Mouse (Mus musculus): Measurements from ENCODE around the gene Ccdc187. TPM values are rescaled to one million over a fixed set of nuclear protein-coding genes. Genes with fewer than 3 reads are reported as not detected.

Gene Ccdc187
- total and polyA plus RNA-seq, 2 experiments from 2014 or later = 0.16 to 2.8 TPM

DNA sequence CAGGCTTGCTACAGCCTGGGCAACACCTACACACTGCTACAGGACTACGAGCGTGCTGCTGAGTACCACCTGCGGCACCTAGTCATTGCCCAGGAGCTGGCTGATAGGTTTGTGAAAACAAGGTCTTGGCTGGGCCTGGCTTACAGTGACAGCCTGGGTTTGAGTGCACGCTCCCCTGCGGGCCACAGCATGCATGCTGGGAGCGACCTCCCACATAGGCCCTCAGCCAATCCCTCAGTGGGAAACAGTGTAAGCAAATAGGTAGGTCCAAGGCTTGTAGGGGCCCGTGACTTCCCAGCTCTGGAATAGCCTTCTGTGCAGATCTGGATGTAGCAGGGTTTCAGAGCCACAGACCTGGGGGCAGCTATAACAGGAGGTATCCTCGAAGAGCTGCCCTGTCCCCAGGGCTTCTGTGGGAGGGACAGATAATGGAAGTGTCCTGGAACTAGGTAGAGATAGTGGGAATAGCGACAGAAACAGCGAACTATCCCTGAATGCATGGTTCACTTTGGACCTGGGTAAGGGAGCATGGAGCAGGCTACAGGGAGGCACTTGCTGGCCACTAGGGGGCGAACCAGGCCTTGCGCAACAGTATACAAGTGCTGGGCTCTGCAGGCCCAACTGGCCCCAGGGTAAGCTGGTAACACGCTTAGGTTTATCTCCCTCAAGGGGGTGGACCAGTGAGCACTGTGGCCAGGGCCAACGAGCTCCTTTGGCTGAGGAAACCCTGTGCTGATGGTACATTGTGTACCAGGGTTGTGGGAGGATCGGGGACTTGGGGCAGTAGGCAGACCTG lies 31.2 kb upstream of the Ccdc187 start:
- 0 out of 2 replicates have a peak, but pooled peaks cover 4% of the 10 kb centered on the region for H3K4me1 ChIP-seq (ENCODE audit: insufficient read depth, low read length)
- H3K27me3 ChIP-seq (ENCODE audit: insufficient read depth, low read length) = no peaks in the 10 kb centered on the region
- WGBS = 66% methylated on average over 15 of the region's 15 CpGs
- peak; percentile 64 for DNase-seq (ENCODE audit: low spot score)
- no peaks in the 10 kb centered on the region for H3K9me3 ChIP-seq (ENCODE audit: low read length)
- H3K4me3 ChIP-seq (ENCODE audit: low read depth, low read length) = no peak overlapping the region
- TF ChIP-seq CTCF (IDR thresholded peaks at IDR 0.05) = peak; percentile 85
- H3K4me2 ChIP-seq (ENCODE audit: low read depth, low read length, poor library complexity, severe bottlenecking) = no peak overlapping the region
- no peak overlapping the region for H3K27ac ChIP-seq (ENCODE audit: low read depth, low read length)
- H3K36me3 ChIP-seq (ENCODE audit: insufficient read depth, low read length) = peaks cover 65% of the 10 kb centered on the region
- peak; percentile 64 for ATAC-seq (ENCODE audit: low FRiP score)
- H3K9ac ChIP-seq (replicated peaks; ENCODE audit: low read length, poor library complexity, severe bottlenecking) = no peak overlapping the region

DNA sequence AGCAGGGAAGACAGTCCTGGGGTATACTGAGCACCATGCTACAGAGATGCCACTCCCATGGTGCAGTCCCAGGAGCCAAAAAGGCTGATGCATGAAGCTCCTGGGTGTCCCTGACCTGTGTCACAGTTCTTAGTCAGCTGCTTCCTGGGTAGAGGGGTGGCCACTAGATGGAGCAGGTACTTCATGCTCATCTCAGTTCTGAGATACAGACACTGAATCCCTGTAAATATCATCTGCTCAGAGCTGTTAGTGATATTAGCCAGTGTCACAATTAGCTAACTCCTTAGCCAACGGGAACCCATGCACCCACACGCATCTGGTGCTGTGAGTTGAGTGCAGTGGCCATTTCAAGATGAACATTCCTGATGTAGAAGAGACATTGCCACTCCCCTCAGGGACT lies 30.6 kb upstream of the Ccdc187 start:
- no peak overlapping the region for H3K4me2 ChIP-seq (ENCODE audit: low read depth, low read length, poor library complexity, severe bottlenecking)
- H3K36me3 ChIP-seq (ENCODE audit: insufficient read depth, low read length) = peaks cover 58% of the 10 kb centered on the region
- DNase-seq (ENCODE audit: low spot score) (peak; percentile 41), ATAC-seq (ENCODE audit: low FRiP score) (no peak)
- 86% methylated on average over 2 of the region's 2 CpGs for whole genome bisulfite sequencing
- H3K27me3 ChIP-seq (ENCODE audit: insufficient read depth, low read length) = no peaks in the 10 kb centered on the region
- peak; percentile 70 for TF ChIP-seq CTCF (IDR thresholded peaks at IDR 0.05)
- no peak overlapping the region for H3K4me3 ChIP-seq (ENCODE audit: low read depth, low read length)
- H3K9ac ChIP-seq (replicated peaks; ENCODE audit: low read length, poor library complexity, severe bottlenecking) = no peak overlapping the region
- H3K9me3 ChIP-seq (ENCODE audit: low read length) = no peaks in the 10 kb centered on the region
- 0 out of 2 replicates have a peak, but pooled peaks cover 4% of the 10 kb centered on the region for H3K4me1 ChIP-seq (ENCODE audit: insufficient read depth, low read length)
- H3K27ac ChIP-seq (ENCODE audit: low read depth, low read length) = no peak overlapping the region

DNA sequence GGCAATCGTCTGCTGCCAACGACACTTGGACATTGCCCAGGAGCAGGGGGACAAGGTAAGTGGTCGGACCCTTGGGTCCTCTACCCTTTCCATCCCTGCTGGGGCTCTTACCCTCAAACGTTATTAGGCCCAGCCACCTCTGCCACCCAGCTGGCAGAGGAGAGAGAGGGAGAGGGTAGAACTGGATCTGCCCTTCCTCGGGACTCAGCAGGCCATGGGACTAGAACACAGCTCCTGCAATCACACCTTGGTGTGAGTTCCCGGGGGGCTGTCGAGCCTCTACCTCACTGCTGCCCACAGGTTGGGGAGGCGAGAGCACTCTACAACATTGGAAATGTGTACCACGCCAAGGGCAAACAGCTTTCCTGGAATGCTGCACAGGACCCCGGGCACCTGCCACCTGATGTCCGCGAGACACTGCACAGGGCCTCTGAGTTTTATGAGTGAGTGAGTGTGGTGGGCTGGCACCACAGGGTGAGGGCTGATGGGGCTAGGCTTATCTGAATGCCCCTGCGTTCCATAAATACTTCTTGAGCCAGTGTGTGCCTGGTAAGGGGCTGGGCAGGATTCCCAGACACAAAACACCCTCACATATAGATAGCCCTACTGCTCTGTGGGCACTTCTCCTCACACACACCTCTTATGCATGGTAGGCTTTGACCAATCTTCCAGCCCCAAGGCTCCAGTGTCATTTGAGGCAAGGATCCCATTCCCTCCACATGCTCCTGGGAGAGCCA lies 29.4 kb upstream of the Ccdc187 start:
- WGBS = 95% methylated on average over 13 of the region's 13 CpGs
- Histone ChIP-seq H3K27ac (ENCODE audit: low read depth, low read length) (no peak overlapping the region), H3K9me3 (ENCODE audit: low read length) (no peaks in the 10 kb centered on the region), H3K9ac (replicated peaks; ENCODE audit: low read length, poor library complexity, severe bottlenecking) (no peak overlapping the region), H3K4me1 (ENCODE audit: insufficient read depth, low read length) (0 out of 2 replicates have a peak, but pooled peaks cover 4% of the 10 kb centered on the region), H3K4me2 (ENCODE audit: low read depth, low read length, poor library complexity, severe bottlenecking) (no peak overlapping the region), H3K27me3 (ENCODE audit: insufficient read depth, low read length) (no peaks in the 10 kb centered on the region), H3K4me3 (ENCODE audit: low read depth, low read length) (no peak overlapping the region), H3K36me3 (ENCODE audit: insufficient read depth, low read length) (peaks cover 51% of the 10 kb centered on the region)
- ATAC-seq (ENCODE audit: low FRiP score) (no peak), DNase-seq (ENCODE audit: low spot score) (no peak)
- no peak for TF ChIP-seq CTCF (IDR thresholded peaks at IDR 0.05)

DNA sequence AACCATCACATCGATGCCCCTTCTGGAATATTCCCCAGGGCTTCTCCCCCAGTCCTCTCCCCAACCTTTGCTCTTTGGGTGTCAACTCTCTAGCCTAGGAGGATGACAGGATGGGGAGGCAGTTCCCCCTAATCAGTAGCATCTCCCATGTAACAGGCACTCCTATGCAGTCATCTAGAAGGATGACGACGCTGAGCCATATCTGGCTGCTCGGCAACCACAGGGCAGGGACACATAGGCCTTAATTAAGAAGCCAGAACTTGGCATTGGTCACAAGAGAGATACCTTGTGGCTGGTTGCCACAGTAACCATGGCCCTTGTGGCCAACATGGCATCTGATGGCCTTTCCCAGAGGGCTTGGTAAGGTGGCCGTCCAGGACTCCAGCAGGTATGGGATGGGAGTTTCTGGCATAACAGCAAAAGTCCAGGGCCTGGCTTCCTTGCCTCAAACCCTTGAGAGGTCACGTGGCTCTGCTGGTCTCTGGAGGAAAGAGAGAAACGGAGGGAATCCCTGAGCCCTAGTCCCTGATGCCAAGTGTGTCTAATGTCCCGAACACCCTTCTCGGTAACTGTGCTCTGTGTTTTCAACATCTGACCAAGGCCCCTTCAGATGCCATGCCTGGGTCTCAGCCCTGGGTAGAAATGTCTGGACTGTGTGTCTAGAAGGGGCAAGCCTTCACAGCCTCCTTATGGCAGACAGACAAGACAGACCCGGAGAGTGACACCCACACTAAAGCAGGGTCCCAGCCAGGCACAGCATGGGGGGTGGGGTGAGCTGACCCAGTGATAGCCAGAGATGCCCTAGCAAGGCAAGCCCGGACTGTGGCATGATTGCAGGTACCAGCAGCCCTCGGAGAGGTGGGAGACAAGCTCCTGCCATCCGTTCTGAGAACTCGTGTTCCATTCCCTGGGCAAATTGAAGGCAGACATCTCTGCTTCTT lies 26.2 kb upstream of the Ccdc187 start:
- no peak overlapping the region for H3K4me3 ChIP-seq (ENCODE audit: low read depth, low read length)
- no peak overlapping the region for H3K4me2 ChIP-seq (ENCODE audit: low read depth, low read length, poor library complexity, severe bottlenecking)
- H3K9ac ChIP-seq (replicated peaks; ENCODE audit: low read length, poor library complexity, severe bottlenecking) = no peak overlapping the region
- ATAC-seq (ENCODE audit: low FRiP score) = no peak
- DNase-seq (ENCODE audit: low spot score) = no peak
- 82% methylated on average over 14 of the region's 14 CpGs for WGBS
- no peak for TF ChIP-seq CTCF (IDR thresholded peaks at IDR 0.05)
- no peak overlapping the region for H3K27ac ChIP-seq (ENCODE audit: low read depth, low read length)
- peaks cover 27% of the 10 kb centered on the region for H3K4me1 ChIP-seq (ENCODE audit: insufficient read depth, low read length)
- H3K27me3 ChIP-seq (ENCODE audit: insufficient read depth, low read length) = no peaks in the 10 kb centered on the region
- peaks cover 32% of the 10 kb centered on the region for H3K36me3 ChIP-seq (ENCODE audit: insufficient read depth, low read length)
- H3K9me3 ChIP-seq (ENCODE audit: low read length) = no peaks in the 10 kb centered on the region

GRCm38 (mm10) chr2:26319519-26320244 lies 25.3 kb upstream of the Ccdc187 start:
- WGBS = 75% methylated on average over 13 of the region's 13 CpGs
- Histone ChIP-seq H3K27ac (ENCODE audit: low read depth, low read length) (0 out of 2 replicates have a peak overlapping the region, but pooled peaks have one; percentile 2), H3K4me3 (ENCODE audit: low read depth, low read length) (no peak overlapping the region), H3K9ac (replicated peaks; ENCODE audit: low read length, poor library complexity, severe bottlenecking) (no peak overlapping the region; the same call in 1 of the 2 replicates), H3K36me3 (ENCODE audit: insufficient read depth, low read length) (peaks cover 23% of the 10 kb centered on the region), H3K4me1 (ENCODE audit: insufficient read depth, low read length) (peaks cover 27% of the 10 kb centered on the region), H3K9me3 (ENCODE audit: low read length) (no peaks in the 10 kb centered on the region), H3K4me2 (ENCODE audit: low read depth, low read length, poor library complexity, severe bottlenecking) (no peak overlapping the region), H3K27me3 (ENCODE audit: insufficient read depth, low read length) (no peaks in the 10 kb centered on the region)
- TF ChIP-seq CTCF (IDR thresholded peaks at IDR 0.05) = no peak
- ATAC-seq (ENCODE audit: low FRiP score) (no peak), DNase-seq (ENCODE audit: low spot score) (no peak)

Measured in midbrain, postnatal 0 days (tissue).